Mouse (Mus musculus) cerebellum, adult 11-12 months (tissue): ENCODE data around the gene Sim2.

Experiments
- DNase-seq: peaks from one replicate; pipeline ENCODE4 v3.0.0; 2022

Gene Sim2

DNA sequence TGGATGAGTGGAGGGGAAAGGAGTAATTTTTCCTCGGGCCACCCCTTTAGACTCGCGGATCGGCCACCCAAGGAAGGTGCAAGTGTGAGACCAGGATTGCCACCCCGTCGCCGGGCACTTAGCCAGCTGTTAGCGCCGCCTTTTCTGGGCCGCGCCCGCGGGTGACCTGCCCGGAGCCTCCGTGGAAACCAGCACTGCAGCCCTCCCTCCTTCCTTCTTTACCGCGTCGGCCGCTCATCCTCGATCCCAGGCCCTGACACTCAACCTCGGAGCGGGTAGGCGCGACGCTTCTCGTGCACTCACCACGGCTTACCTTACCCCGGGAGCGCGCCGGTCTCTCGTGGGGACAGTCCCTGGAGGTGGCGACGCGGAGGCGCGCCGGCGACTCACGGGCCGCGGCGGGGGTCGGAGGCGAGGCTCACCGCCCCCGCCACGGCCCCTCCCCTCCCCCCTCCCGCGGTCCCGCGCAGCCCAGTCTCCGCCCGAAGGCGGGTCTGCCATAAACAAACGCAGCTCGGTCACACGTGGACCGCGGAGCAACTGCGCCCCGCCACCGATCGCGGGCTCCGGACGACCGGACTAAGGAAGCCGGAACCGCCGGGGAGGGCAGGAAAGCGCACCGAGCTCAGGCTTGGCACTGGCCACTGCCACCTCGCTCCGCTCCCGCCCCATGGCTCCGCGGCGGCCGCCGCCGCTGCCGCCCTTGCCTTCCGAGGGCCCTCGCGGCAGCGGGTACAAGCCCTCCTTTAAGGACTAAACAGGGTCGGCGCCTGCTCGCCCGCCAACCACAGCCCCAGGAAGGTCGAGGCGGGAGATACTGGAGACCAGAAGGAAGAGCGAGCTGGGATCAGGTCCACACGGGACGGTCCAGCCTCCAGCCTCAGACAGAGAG, at the start of gene Sim2:
Sim2 (plus strand) TSS at position 221 of the 892 bp plus-strand sequence.
- DNase-seq: no peak

DNA sequence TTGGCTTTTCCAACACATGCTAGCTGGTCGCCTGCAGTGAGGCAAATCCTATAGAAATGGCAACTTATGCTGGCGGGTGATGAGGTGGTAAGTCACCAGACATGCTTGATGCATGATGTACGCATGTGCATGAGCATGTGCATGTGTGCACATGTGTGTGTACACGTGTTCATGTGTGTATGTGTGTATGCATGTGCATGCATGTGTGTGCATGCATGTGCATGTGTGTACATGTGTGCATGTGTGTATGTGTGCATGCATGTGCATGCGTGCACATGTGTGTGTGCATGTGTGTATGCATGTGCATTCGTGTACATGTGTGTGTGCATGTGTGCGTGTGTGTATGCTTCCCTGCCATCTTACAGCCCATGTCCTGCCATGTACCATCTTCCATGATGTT, 47.5 kb upstream of the Sim2 start:
- no peak for DNase-seq

DNA sequence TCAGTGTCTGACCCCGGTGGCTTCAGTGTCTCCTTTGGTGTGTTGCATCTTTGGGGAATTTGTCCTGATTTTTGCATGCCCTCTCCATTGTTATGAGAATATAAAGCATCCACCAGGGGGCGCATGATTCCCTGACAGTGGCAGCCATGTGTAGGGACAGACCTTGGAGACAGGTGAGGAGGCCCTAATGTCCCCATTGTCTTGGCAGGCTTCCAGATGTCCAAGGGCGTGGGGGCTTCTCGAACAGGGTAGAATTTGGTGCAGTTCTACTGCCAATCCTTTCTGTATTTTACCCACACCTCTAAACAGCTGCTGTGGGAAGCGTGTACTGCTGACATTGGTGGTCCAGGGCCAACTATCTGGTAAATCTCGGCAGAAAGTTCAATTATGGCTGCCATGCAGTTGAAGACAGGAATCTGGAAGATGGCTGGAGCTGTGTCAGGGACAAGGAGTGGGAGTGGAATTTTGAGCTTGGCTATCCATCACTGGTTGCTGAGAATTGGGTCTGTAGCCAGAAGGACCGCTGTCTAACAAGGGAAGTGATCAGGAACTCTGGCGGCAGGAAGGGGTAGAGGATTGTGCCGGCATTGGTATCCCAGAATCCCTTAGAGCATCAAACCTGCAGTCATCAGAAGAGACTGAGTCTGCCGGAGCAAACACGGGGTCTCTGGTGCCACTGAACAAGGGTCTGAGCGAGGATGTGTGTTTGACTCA, 46.3 kb upstream of the Sim2 start:
- DNase-seq: peak; percentile 25

GRCm38 (mm10) chr16:94038986-94039341, 45.8 kb upstream of the Sim2 start:
- DNase-seq: no peak

DNA sequence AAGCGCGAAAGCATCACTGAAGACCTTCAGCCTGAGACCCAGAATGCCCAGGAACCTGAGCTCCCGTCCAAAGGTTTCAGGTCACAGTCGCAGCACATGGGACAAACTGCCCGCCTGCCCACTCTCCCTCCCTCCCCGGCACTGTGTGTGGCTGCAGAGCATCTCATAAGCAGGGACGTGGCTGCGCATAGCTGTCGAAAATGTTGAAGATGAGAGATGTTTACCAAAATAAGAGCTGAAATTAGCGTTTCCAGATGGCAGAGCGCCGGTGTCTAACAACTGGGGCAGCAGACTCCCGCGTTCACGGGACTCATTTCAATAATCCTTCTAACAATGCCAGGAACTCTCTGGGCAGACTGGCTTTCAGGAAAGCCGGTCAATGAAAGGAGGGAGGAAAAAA, 44.2 kb upstream of the Sim2 start:
- DNase-seq: no peak

DNA sequence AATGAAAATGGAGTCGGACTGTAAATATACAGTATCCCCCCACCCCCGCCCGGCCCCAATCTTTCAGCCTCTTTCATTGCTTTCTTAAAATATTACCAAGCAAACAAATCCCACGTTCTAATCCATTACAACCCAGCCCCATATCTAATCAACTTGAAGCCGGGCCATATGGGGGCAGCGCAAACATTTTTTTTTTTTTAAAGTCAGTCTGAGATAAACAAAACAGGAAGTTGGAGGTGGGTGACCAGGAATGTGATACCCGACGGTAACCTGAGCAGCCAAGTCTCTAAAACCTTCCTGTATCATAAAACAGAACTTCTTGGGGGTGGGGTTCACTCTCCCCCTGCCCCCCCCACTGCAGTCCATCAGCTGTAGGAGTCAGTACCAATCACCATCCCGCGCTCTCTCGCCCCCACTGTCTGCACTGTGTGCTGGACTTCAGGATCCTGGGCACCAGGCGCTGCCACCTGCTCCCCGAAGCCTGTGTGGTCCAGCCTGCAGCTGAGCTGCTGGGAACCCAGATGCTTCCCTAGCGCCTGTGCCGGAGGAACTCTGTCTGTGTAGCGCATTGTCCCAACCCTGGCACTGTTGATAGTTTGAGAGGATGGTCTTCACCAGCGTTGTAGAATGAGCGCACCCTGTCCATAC, 43.5 kb upstream of the Sim2 start:
- DNase-seq: no peak

DNA sequence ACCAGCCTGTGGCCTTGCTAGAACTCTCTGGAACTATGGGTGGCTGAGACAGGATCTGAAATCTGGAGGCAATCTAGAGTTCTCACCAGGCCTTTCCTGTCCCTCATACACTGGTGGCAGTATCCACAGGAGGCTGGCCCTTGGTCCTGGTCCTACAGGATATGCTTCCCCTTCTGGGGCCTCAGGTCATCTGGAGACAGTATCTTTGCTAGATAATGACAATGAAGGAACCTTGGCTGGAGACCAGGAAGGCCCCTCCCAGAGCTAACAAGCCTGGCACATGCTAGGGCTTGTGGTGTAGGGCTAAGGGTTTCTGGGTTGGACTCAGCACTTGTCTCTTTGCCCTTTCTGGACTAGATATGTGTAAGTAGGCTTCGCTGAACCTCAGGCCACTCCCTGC, 40.9 kb upstream of the Sim2 start:
- no peak for DNase-seq

DNA sequence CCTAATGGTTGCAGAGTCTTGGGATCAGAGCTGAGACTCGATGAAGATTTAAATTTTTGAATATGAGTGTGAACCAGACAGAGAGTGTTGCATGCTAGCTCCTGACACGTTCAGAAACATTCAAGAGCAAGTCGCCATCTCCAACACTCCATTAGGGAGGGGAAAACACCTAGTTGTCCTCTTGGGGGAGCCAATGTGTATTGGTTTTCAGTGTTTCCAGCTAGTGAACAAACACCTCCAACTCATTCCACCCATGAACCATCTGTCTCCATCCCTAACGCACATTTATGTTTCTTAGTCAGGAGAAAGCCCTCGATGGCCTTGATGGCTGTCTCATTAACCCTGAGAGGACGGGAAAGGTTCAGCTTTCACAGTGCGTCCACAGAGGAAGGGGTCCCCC, 39.7 kb upstream of the Sim2 start:
- no peak for DNase-seq

GRCm38 (mm10) chr16:94050368-94050767, 34.4 kb upstream of the Sim2 start:
- peak; percentile 60 for DNase-seq

- DNase-seq: no peak
These were observed 29.6 kb upstream of the Sim2 start for GRCm38 (mm10) chr16:94055176-94055575.

DNA sequence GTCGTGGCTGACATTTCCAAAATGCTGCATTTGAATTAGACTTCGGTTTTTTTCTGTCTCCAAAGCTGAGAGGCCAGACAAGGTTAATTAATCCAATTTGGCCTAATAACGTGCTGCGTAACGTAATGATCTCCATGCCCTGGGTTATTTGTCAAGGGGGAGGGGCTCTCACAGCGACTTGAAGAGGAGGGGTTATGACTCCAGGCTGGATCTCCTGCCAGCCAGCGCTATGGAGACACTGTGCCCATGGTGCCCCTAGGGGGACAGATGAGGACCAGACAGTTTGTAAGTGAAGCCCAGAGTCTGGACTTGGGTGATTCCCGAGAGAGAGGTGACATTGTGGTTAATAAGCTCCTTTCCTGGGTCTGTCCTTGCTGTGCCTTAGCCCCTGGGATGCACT, 29.2 kb upstream of the Sim2 start:
- no peak for DNase-seq

DNA sequence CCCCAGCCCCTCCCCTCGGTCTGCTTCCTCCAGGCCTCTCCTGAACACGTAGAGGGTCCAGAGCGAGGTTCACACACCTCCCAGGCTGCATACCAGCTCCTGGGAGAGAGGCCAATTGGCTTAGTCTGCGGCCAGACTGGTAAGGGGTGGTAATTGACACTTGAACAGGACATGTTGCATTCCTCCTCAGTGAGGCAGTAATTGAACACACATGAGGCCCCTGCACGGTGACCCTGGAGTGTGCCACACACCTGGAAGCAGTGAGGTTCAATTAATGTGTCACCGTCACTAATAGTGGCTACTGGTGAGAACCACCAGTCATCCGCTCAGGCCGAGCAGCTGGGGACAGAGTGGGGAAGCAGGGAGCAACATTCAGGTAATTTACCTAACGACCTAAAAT, 24.9 kb upstream of the Sim2 start:
- no peak for DNase-seq

- no peak for DNase-seq
These were observed 20.5 kb upstream of the Sim2 start for GRCm38 (mm10) chr16:94064211-94064610.

- DNase-seq: no peak
These were observed 18.7 kb upstream of the Sim2 start for GRCm38 (mm10) chr16:94065728-94066674.

- DNase-seq: no peak
These were observed 18.0 kb upstream of the Sim2 start for GRCm38 (mm10) chr16:94066771-94067170.

DNA sequence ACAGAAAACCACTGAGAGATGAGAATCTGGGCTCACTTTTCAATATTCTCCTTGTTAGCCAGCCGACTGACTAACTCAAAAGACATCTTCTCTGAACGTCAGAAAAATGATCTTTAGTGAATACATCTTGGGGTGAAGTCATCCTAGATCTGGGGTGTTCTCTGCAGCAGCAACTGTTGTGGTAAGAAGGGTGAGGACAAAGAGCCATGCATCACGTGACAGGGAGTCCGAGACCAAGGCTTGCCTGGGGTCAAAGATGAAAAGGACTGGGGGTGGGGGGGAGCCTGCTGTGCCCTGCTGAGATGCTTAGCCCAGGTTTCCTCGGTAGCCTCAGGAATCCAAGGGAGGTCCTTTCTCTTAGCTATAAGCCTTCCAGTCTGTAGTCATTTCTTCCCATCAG, 17.5 kb upstream of the Sim2 start:
- no peak for DNase-seq

- DNase-seq: no peak
These were observed 15.7 kb upstream of the Sim2 start for GRCm38 (mm10) chr16:94069061-94069460.

DNA sequence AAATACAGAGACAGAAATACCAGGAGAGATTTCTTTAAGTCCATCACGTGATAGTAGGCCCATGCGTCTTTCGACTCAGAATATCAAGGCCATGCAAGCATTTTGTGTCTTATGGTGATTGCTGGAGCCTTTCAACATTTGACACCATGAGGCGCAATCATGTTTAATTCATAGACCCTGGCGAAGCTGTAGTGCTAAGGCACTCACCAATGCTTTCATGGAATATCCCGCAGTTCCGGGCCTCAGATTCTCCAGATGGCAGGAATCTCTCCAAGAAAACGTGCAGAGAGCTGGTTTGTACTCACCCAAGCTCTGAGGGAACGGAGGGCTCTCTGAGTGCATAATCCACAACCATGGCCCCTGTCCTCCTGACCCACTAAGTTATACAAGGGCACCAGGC, 13.8 kb upstream of the Sim2 start:
- no peak for DNase-seq

GRCm38 (mm10) chr16:94071468-94071867, 13.3 kb upstream of the Sim2 start:
- no peak for DNase-seq

GRCm38 (mm10) chr16:94075362-94076027, 9.2 kb upstream of the Sim2 start:
- no peak for DNase-seq

DNA sequence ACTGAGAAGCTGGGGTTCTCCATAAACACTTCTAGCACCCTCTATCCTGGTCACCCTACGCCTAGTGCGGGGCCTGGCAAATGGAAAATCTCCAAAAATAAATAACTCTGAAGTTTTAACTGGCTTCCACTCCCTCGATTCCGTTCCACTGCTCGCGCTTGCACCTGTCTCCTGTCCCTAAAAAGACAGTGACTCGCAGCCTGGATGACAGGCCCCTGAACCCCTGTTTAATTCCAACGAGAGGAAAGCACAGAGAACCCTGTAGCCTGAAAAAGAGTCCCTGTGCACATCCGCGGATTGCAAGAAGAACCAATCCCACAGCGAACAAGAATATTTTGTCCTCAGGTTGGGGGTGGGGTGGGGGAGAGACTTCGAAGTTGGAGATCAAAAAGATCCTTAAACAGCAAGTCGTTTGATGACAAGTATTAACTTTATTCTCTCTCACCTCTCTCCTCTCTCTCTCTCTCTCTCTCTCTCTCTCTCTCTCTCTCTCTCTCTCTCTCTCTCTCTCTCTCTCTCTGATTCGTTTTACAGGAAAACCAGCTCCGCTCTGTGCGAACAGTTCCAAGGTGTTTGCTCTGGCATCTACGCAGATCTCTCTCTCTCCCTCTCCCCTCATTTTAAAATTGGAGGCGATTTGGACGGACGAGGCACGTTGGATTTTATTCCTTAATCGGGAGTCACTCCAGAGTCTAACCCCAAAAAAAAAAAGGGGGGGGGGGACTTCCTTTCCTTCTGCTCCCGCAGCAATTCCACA, 6.2 kb upstream of the Sim2 start:
- DNase-seq: no peak
